Mouse (Mus musculus): ENCODE data around the gene Zbtb43. TPM values are rescaled to one million over a fixed set of nuclear protein-coding genes. Genes with fewer than 3 reads are reported as not detected.

The Zbtb43 gene
- total and polyA plus RNA-seq, 2 experiments from 2014 or later: 24.4 to 46.5 TPM

GRCm38 (mm10) chr2:33456242-33456641 lies 12.1 kb downstream of the Zbtb43 start:
- no peak overlapping the region for H3K4me3 ChIP-seq (ENCODE audit: low read depth, low read length)
- TF ChIP-seq CTCF (IDR thresholded peaks at IDR 0.05; ENCODE audit: low read depth): no peak
- no peaks in the 10 kb centered on the region for H3K4me1 ChIP-seq (ENCODE audit: insufficient read depth)
- H3K36me3 ChIP-seq (ENCODE audit: insufficient read depth): peaks cover 41% of the 10 kb centered on the region
- 94% methylated on average over 5 of the region's 5 CpGs for WGBS
- ATAC-seq (no peak), DNase-seq (no peak)
- H3K9ac ChIP-seq: no peak overlapping the region
- no peaks in the 10 kb centered on the region for H3K27me3 ChIP-seq (ENCODE audit: insufficient read depth, low read length)
- no peak overlapping the region for H3K27ac ChIP-seq (ENCODE audit: low read depth, low read length)
- H3K4me2 ChIP-seq (ENCODE audit: low read depth): no peak overlapping the region
- H3K9me3 ChIP-seq (ENCODE audit: low read length): no peaks in the 10 kb centered on the region

- no peak for ATAC-seq
- Histone ChIP-seq H3K9ac (no peak overlapping the region), H3K27ac (ENCODE audit: low read depth, low read length) (no peak overlapping the region), H3K4me3 (ENCODE audit: low read depth, low read length) (no peak overlapping the region), H3K9me3 (ENCODE audit: low read length) (no peaks in the 10 kb centered on the region), H3K36me3 (ENCODE audit: insufficient read depth) (peaks cover 44% of the 10 kb centered on the region), H3K4me1 (ENCODE audit: insufficient read depth) (no peaks in the 10 kb centered on the region), H3K4me2 (ENCODE audit: low read depth) (no peak overlapping the region), H3K27me3 (ENCODE audit: insufficient read depth, low read length) (no peaks in the 10 kb centered on the region)
- DNase-seq: no peak
- WGBS: 77% methylated on average over 3 of the region's 3 CpGs
- TF ChIP-seq CTCF (IDR thresholded peaks at IDR 0.05; ENCODE audit: low read depth): no peak
Measured at GRCm38 (mm10) chr2:33455350-33455749, 13.0 kb downstream of the Zbtb43 start.

- Histone ChIP-seq H3K27me3 (ENCODE audit: insufficient read depth, low read length) (no peaks in the 10 kb centered on the region), H3K4me3 (ENCODE audit: low read depth, low read length) (no peak overlapping the region), H3K4me1 (ENCODE audit: insufficient read depth) (no peaks in the 10 kb centered on the region), H3K9ac (no peak overlapping the region), H3K36me3 (ENCODE audit: insufficient read depth) (peaks cover 43% of the 10 kb centered on the region), H3K27ac (ENCODE audit: low read depth, low read length) (no peak overlapping the region), H3K9me3 (ENCODE audit: low read length) (no peaks in the 10 kb centered on the region), H3K4me2 (ENCODE audit: low read depth) (no peak overlapping the region)
- WGBS: 69% methylated on average over 8 of the region's 8 CpGs
- TF ChIP-seq CTCF (IDR thresholded peaks at IDR 0.05; ENCODE audit: low read depth): no peak
- no peak for DNase-seq
- ATAC-seq: no peak
Measured at GRCm38 (mm10) chr2:33454816-33455215, 13.5 kb downstream of the Zbtb43 start.

GRCm38 (mm10) chr2:33453476-33453875 lies 14.9 kb downstream of the Zbtb43 start:
- peak; percentile 76 for ATAC-seq
- 47% methylated on average over 3 of the region's 3 CpGs for WGBS
- H3K27ac ChIP-seq (ENCODE audit: low read depth, low read length): peak overlapping the region; percentile 66; the same call in 1 of the 2 replicates

GRCm38 (mm10) chr2:33452721-33453120 lies 15.6 kb downstream of the Zbtb43 start:
- DNase-seq: no peak
- 87% methylated on average over 5 of the region's 5 CpGs for WGBS
- no peak for ATAC-seq
- H3K4me2 ChIP-seq (ENCODE audit: low read depth): no peak overlapping the region
- H3K4me1 ChIP-seq (ENCODE audit: insufficient read depth): no peaks in the 10 kb centered on the region
- H3K4me3 ChIP-seq (ENCODE audit: low read depth, low read length): no peak overlapping the region
- no peak overlapping the region for H3K9ac ChIP-seq
- H3K27me3 ChIP-seq (ENCODE audit: insufficient read depth, low read length): no peaks in the 10 kb centered on the region
- no peaks in the 10 kb centered on the region for H3K9me3 ChIP-seq (ENCODE audit: low read length)
- peak overlapping the region; percentile 66 for H3K27ac ChIP-seq (ENCODE audit: low read depth, low read length)
- peaks cover 48% of the 10 kb centered on the region for H3K36me3 ChIP-seq (ENCODE audit: insufficient read depth)
- no peak for TF ChIP-seq CTCF (IDR thresholded peaks at IDR 0.05; ENCODE audit: low read depth)

More at GRCm38 (mm10) chr2:33453476-33453875, 14.9 kb downstream of the Zbtb43 start:
- no peak overlapping the region for H3K9ac ChIP-seq
- H3K4me1 ChIP-seq (ENCODE audit: insufficient read depth): no peaks in the 10 kb centered on the region
- no peak for TF ChIP-seq CTCF (IDR thresholded peaks at IDR 0.05; ENCODE audit: low read depth)
- no peak overlapping the region for H3K4me2 ChIP-seq (ENCODE audit: low read depth)
- H3K27me3 ChIP-seq (ENCODE audit: insufficient read depth, low read length): no peaks in the 10 kb centered on the region
- no peak for DNase-seq
- no peak overlapping the region for H3K4me3 ChIP-seq (ENCODE audit: low read depth, low read length)
- H3K9me3 ChIP-seq (ENCODE audit: low read length): no peaks in the 10 kb centered on the region
- H3K36me3 ChIP-seq (ENCODE audit: insufficient read depth): peaks cover 47% of the 10 kb centered on the region

- ATAC-seq: no peak
- Histone ChIP-seq H3K27ac (ENCODE audit: low read depth, low read length) (no peak overlapping the region), H3K4me2 (ENCODE audit: low read depth) (no peak overlapping the region), H3K9ac (no peak overlapping the region), H3K4me1 (ENCODE audit: insufficient read depth) (no peaks in the 10 kb centered on the region), H3K9me3 (ENCODE audit: low read length) (no peaks in the 10 kb centered on the region), H3K4me3 (ENCODE audit: low read depth, low read length) (no peak overlapping the region), H3K36me3 (ENCODE audit: insufficient read depth) (peaks cover 48% of the 10 kb centered on the region), H3K27me3 (ENCODE audit: insufficient read depth, low read length) (no peaks in the 10 kb centered on the region)
- DNase-seq: no peak
- WGBS: 53% methylated on average over 4 of the region's 4 CpGs
- no peak for TF ChIP-seq CTCF (IDR thresholded peaks at IDR 0.05; ENCODE audit: low read depth)
Measured at GRCm38 (mm10) chr2:33452140-33452539, 16.2 kb downstream of the Zbtb43 start.

GRCm38 (mm10) chr2:33451038-33451978 lies 17.1 kb downstream of the Zbtb43 start:
- ATAC-seq (no peak), DNase-seq (no peak)
- Histone ChIP-seq H3K36me3 (ENCODE audit: insufficient read depth) (peaks cover 48% of the 10 kb centered on the region), H3K9ac (no peak overlapping the region), H3K27me3 (ENCODE audit: insufficient read depth, low read length) (no peaks in the 10 kb centered on the region), H3K4me3 (ENCODE audit: low read depth, low read length) (no peak overlapping the region), H3K4me2 (ENCODE audit: low read depth) (no peak overlapping the region), H3K27ac (ENCODE audit: low read depth, low read length) (no peak overlapping the region), H3K4me1 (ENCODE audit: insufficient read depth) (no peaks in the 10 kb centered on the region), H3K9me3 (ENCODE audit: low read length) (no peaks in the 10 kb centered on the region)
- TF ChIP-seq CTCF (IDR thresholded peaks at IDR 0.05; ENCODE audit: low read depth): no peak
- WGBS: 90% methylated on average over 11 of the region's 11 CpGs
